ENCODE assay signal across 25 mouse cellular contexts in the genomic region with DNA sequence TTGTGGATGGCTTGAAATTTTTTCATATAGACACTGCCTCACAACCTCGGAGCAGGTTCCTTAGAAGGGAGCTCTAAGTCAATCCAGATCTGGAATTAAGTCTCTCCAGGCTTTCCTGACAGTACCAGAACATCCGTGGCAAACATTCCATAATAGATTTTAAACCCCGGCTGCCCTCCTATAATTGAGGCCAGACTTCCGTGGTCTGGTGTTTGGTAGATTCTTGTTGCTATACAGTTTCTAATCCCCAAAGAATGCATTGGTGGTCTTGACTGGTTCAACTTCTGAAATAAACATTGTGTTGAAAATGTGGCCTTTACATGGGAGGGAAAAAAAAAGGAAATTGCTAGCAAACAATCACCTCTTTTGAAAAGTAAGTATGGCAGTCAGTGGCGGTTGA. TPM values are rescaled to one million over a fixed set of nuclear protein-coding genes. Genes with fewer than 3 reads are reported as not detected.
A peak's percentile ranks its signal among the peaks of the same experiment; 100 is the strongest.
DNase-seq lines count a peak whose midpoint lies in the region; ATAC-seq lines count a peak whose summit lies in the region.
"Had no signal": no experiment of that assay in that cellular context is flagged by ENCODE, and none has a peak within 500 bp of the region (broad histone marks: within the 10 kb centered on the region; RNA-seq: fewer than 3 reads in every experiment).

No protein-coding gene starts in this region.

- no peak for DNase-seq in forebrain, embryonic 10.5 days (ENCODE audit: extremely low spot score, low spot score)
- DNase-seq in Muller cell, postnatal 12 days (ENCODE audit: inconsistent ontology term) = peak; percentile 20
- peak; percentile 75 for DNase-seq in embryonic facial prominence, embryonic 11.5 days (ENCODE audit: low spot score)
- DNase-seq in forelimb bud, embryonic 11.5 days (ENCODE audit: low read depth, low spot score) = peak; percentile 41
- DNase-seq in liver, embryonic 11.5 days (ENCODE audit: low spot score) = no peak
- no peak for DNase-seq in thymus, postnatal 25 days
- DNase-seq in cerebellum, postnatal 14 days = no peak
- DNase-seq: adrenal gland, postnatal 10 days; adrenal gland, postnatal 36 days; cerebellum, adult 18-20 months; cerebellum, adult 9-10 months; cerebellum, postnatal 25 days; gastrocnemius, adult 2 months; gastrocnemius, postnatal 14 days; heart, adult 11 months; kidney, adult 18-20 months had no signal

- ATAC-seq in forebrain, embryonic 16.5 days = no peak
- ATAC-seq in embryonic facial prominence, embryonic 11.5 days (replicated peaks; ENCODE audit: insufficient number of reproducible peaks, low FRiP score, low TSS enrichment, low read depth) = no peak
- ATAC-seq in liver, embryonic 11.5 days (replicated peaks; ENCODE audit: low FRiP score) = no peak
- ATAC-seq: intestine, embryonic 16.5 days; Patski had no signal

- WGBS in forebrain, embryonic 10.5 days = 75% methylated on average over 5 of the region's 5 CpGs
- WGBS in forebrain, embryonic 16.5 days = 65% methylated on average over 5 of the region's 5 CpGs
- 40% methylated on average over 5 of the region's 5 CpGs for WGBS in embryonic facial prominence, embryonic 11.5 days
- WGBS in liver, embryonic 11.5 days = 78% methylated on average over 5 of the region's 5 CpGs

- no peaks in the 10 kb centered on the region for H3K36me3 ChIP-seq in forebrain, embryonic 10.5 days (replicated peaks)
- H3K36me3 ChIP-seq in forebrain, embryonic 16.5 days (ENCODE audit: control insufficient read depth, insufficient read depth) = no peaks in the 10 kb centered on the region
- H3K36me3 ChIP-seq in embryonic facial prominence, embryonic 11.5 days (replicated peaks; ENCODE audit: control insufficient read depth, insufficient read depth, low read depth, low read length) = no peaks in the 10 kb centered on the region
- no peaks in the 10 kb centered on the region for H3K36me3 ChIP-seq in liver, embryonic 11.5 days (ENCODE audit: control insufficient read depth, insufficient read depth, low read length)
- H3K36me3 ChIP-seq: embryonic facial prominence, embryonic 12.5 days; forebrain, embryonic 12.5 days; forebrain, embryonic 15.5 days; hindbrain, embryonic 10.5 days; hindbrain, embryonic 13.5 days had no signal

- peaks cover 42% of the 10 kb centered on the region for H3K4me1 ChIP-seq in forebrain, embryonic 10.5 days
- no peaks in the 10 kb centered on the region; the same call in 1 of the 2 replicates for H3K4me1 ChIP-seq in forebrain, embryonic 16.5 days (replicated peaks; ENCODE audit: control insufficient read depth, insufficient read depth, low read length)
- H3K4me1 ChIP-seq in embryonic facial prominence, embryonic 11.5 days (ENCODE audit: control insufficient read depth, insufficient read depth, low read length) = no peaks in the 10 kb centered on the region
- H3K4me1 ChIP-seq in liver, embryonic 11.5 days (replicated peaks; ENCODE audit: control insufficient read depth, insufficient read depth, low read length) = no peaks in the 10 kb centered on the region
- H3K4me1 ChIP-seq: forebrain, embryonic 15.5 days; hindbrain, embryonic 13.5 days had no signal

- H3K27ac ChIP-seq in forebrain, embryonic 10.5 days = 0 out of 2 replicates have a peak overlapping the region, but pooled peaks have one; percentile 35
- no peak overlapping the region for H3K27ac ChIP-seq in forebrain, embryonic 16.5 days (ENCODE audit: low read length)
- no peak overlapping the region for H3K27ac ChIP-seq in embryonic facial prominence, embryonic 11.5 days (replicated peaks; ENCODE audit: low read depth, low read length)
- no peak overlapping the region for H3K27ac ChIP-seq in liver, embryonic 11.5 days (ENCODE audit: low read depth, low read length)
- H3K27ac ChIP-seq: embryonic facial prominence, embryonic 12.5 days; forebrain, embryonic 12.5 days; forebrain, embryonic 15.5 days; gastrocnemius, adult 2 months; hindbrain, embryonic 10.5 days; hindbrain, embryonic 13.5 days had no signal

- no peak overlapping the region for H3K4me3 ChIP-seq in forebrain, embryonic 10.5 days
- H3K4me3 ChIP-seq in forebrain, embryonic 16.5 days (replicated peaks; ENCODE audit: low read length) = no peak overlapping the region
- H3K4me3 ChIP-seq in embryonic facial prominence, embryonic 11.5 days (ENCODE audit: low read depth, low read length) = no peak overlapping the region
- H3K4me3 ChIP-seq in liver, embryonic 11.5 days (ENCODE audit: low read depth, low read length) = no peak overlapping the region
- H3K4me3 ChIP-seq: embryonic facial prominence, embryonic 12.5 days; forebrain, embryonic 12.5 days; forebrain, embryonic 15.5 days; gastrocnemius, adult 2 months; hindbrain, embryonic 10.5 days; hindbrain, embryonic 13.5 days had no signal

- no peaks in the 10 kb centered on the region for H3K27me3 ChIP-seq in forebrain, embryonic 10.5 days (ENCODE audit: poor library complexity, severe bottlenecking)
- H3K27me3 ChIP-seq in forebrain, embryonic 16.5 days (replicated peaks; ENCODE audit: control insufficient read depth, insufficient read depth, low read length) = no peaks in the 10 kb centered on the region
- no peaks in the 10 kb centered on the region for H3K27me3 ChIP-seq in embryonic facial prominence, embryonic 11.5 days (ENCODE audit: control insufficient read depth, insufficient read depth, low read length)
- no peaks in the 10 kb centered on the region for H3K27me3 ChIP-seq in liver, embryonic 11.5 days (replicated peaks; ENCODE audit: control insufficient read depth, insufficient read depth, low read length)
- H3K27me3 ChIP-seq: embryonic facial prominence, embryonic 12.5 days; forebrain, embryonic 12.5 days; forebrain, embryonic 15.5 days; hindbrain, embryonic 13.5 days; Patski had no signal

- H3K4me2 ChIP-seq in forebrain, embryonic 16.5 days (ENCODE audit: low read length) = no peak overlapping the region
- H3K4me2 ChIP-seq in embryonic facial prominence, embryonic 11.5 days (ENCODE audit: low read depth, low read length) = no peak overlapping the region
- H3K4me2 ChIP-seq in liver, embryonic 11.5 days = no peak overlapping the region
- H3K4me2 ChIP-seq: embryonic facial prominence, embryonic 12.5 days; forebrain, embryonic 12.5 days; forebrain, embryonic 15.5 days; heart, embryonic 11.5 days; hindbrain, embryonic 13.5 days had no signal

- no peaks in the 10 kb centered on the region for H3K9me3 ChIP-seq in forebrain, embryonic 10.5 days
- H3K9me3 ChIP-seq in forebrain, embryonic 16.5 days (ENCODE audit: control insufficient read depth, low read length) = no peaks in the 10 kb centered on the region
- H3K9me3 ChIP-seq in embryonic facial prominence, embryonic 11.5 days (replicated peaks; ENCODE audit: control insufficient read depth, low read length) = no peaks in the 10 kb centered on the region
- no peaks in the 10 kb centered on the region for H3K9me3 ChIP-seq in liver, embryonic 11.5 days (ENCODE audit: control insufficient read depth, low read length)
- H3K9me3 ChIP-seq: embryonic facial prominence, embryonic 12.5 days; forebrain, embryonic 12.5 days; forebrain, embryonic 15.5 days; hindbrain, embryonic 10.5 days; hindbrain, embryonic 13.5 days had no signal

- H3K9ac ChIP-seq in forebrain, embryonic 16.5 days (replicated peaks; ENCODE audit: low read depth, low read length) = no peak overlapping the region
- no peak overlapping the region for H3K9ac ChIP-seq in embryonic facial prominence, embryonic 11.5 days (replicated peaks; ENCODE audit: low read length)
- no peak overlapping the region for H3K9ac ChIP-seq in liver, embryonic 11.5 days (ENCODE audit: low read depth, low read length)
- H3K9ac ChIP-seq: embryonic facial prominence, embryonic 12.5 days; forebrain, embryonic 12.5 days; forebrain, embryonic 15.5 days; hindbrain, embryonic 13.5 days had no signal

RNA-seq across cellular contexts. Expression of a gene that starts 30.8 kb away (rescaled TPM):
- 0.59 and 0.66 TPM in 2 replicates for polyA plus RNA-seq in forebrain, embryonic 10.5 days (2016; fragmentation: Nextera tagmentation; extraction: Ambion mirVana)
- polyA plus RNA-seq in forebrain, embryonic 16.5 days (2015; fragmentation: Nextera tagmentation; extraction: Ambion mirVana) = 0.62 and 0.71 TPM in 2 replicates
- polyA plus RNA-seq in embryonic facial prominence, embryonic 11.5 days (2014; fragmentation: Nextera tagmentation; extraction: Ambion mirVana) = 1.5 and 1.7 TPM in 2 replicates
- polyA plus RNA-seq in liver, embryonic 11.5 days (2014; fragmentation: Nextera tagmentation; extraction: Ambion mirVana) = 0.55 and 0.90 TPM in 2 replicates

RNA-seq across cellular contexts. Expression of a gene that starts 47.2 kb away (rescaled TPM):
- polyA plus RNA-seq in forebrain, embryonic 10.5 days (2016; fragmentation: Nextera tagmentation; extraction: Ambion mirVana) = 434 and 448 TPM in 2 replicates
- 143 and 152 TPM in 2 replicates for polyA plus RNA-seq in forebrain, embryonic 16.5 days (2015; fragmentation: Nextera tagmentation; extraction: Ambion mirVana)
- polyA plus RNA-seq in embryonic facial prominence, embryonic 11.5 days (2014; fragmentation: Nextera tagmentation; extraction: Ambion mirVana) = 314 and 345 TPM in 2 replicates
- polyA plus RNA-seq in liver, embryonic 11.5 days (2014; fragmentation: Nextera tagmentation; extraction: Ambion mirVana) = 366 and 391 TPM in 2 replicates

Comparison
In these comparisons a context has a peak if more than half of its experiments do, and no peak if none do; other contexts are left out.
1. DNase-seq: peak in Muller cell, postnatal 12 days (single experiment), embryonic facial prominence, embryonic 11.5 days (single experiment) and forelimb bud, embryonic 11.5 days (single experiment); none in forebrain, embryonic 10.5 days (single experiment), liver, embryonic 11.5 days (single experiment), thymus, postnatal 25 days (single experiment) and cerebellum, postnatal 14 days (0 of 2).